Mouse (Mus musculus) ES-E14 (cell line): ENCODE measurements around the gene Trpt1.
"Not testable (repeated sequence)": the region's sequence is repeated elsewhere in the genome, so short reads cannot be mapped to it uniquely, and the experiment has no call there.

Experiments
- HCFC1 ChIP-seq: IDR thresholded peaks from 2 replicates; pipeline ENCODE4 v1.6.1; 2012; ENCODE audit warnings: low read length, inconsistent platforms, borderline replicate concordance; ENCODE audit not compliant: insufficient read depth
- MAFK ChIP-seq: IDR thresholded peaks from 2 replicates; pipeline ENCODE4 v1.6.1; 2014; ENCODE audit warnings: mild to moderate bottlenecking, low read depth, low read length, inconsistent platforms; ENCODE audit not compliant: insufficient read depth
- ZNF384 ChIP-seq: IDR thresholded peaks from 2 replicates; pipeline ENCODE4 v1.6.1; 2012; ENCODE audit warnings: low read depth, low read length, inconsistent platforms

- TF ChIP-seq HCFC1, ZNF384, MAFK: not testable (repeated sequence)
These were observed 4.8 kb upstream of the Trpt1 start for GRCm38 (mm10) chr19:6991166-6991565.
